Mouse (Mus musculus) forebrain, embryonic 16.5 days (tissue): ENCODE results near the gene Nwd1. TPM values are rescaled to one million over a fixed set of nuclear protein-coding genes. Genes with fewer than 3 reads are reported as not detected.
"Not testable (repeated sequence)": the region's sequence is repeated elsewhere in the genome, so short reads cannot be mapped to it uniquely, and the experiment has no call there.

Experiments
- ATAC-seq: fragments of 200-750 bp; cut with Nextera tagmentation; 2 replicates; pipeline ENCODE4 v1.8.0; 2017; ENCODE audit warnings: mild to moderate bottlenecking, moderate library complexity
- H3K27ac ChIP-seq: fragments of 300-500 bp; sonication (generic); 2 replicates; pipeline ENCODE4 v1.5.1; 2014; ENCODE audit warnings: low read length, control low read depth
- H3K27me3 ChIP-seq: fragments of 300-500 bp; sonication (generic); replicated peaks from 2 replicates; pipeline ENCODE4 v1.6.1; 2014; ENCODE audit warnings: low read length; ENCODE audit not compliant: control insufficient read depth, insufficient read depth
- H3K36me3 ChIP-seq: fragments of 300-500 bp; sonication (generic); 2 replicates; pipeline ENCODE4 v1.6.1; 2014; ENCODE audit not compliant: control insufficient read depth, insufficient read depth
- H3K4me1 ChIP-seq: fragments of 300-500 bp; sonication (generic); replicated peaks from 2 replicates; pipeline ENCODE4 v1.6.1; 2014; ENCODE audit warnings: low read length; ENCODE audit not compliant: control insufficient read depth, insufficient read depth
- H3K4me2 ChIP-seq: fragments of 300-500 bp; sonication (generic); 2 replicates; pipeline ENCODE4 v1.6.1; 2014; ENCODE audit warnings: mild to moderate bottlenecking, low read length, control low read depth
- H3K4me3 ChIP-seq: fragments of 300-500 bp; sonication (generic); replicated peaks from 2 replicates; pipeline ENCODE4 v1.5.1; 2014; ENCODE audit warnings: mild to moderate bottlenecking, low read length, control low read depth
- H3K9ac ChIP-seq: fragments of 300-500 bp; sonication (generic); replicated peaks from 2 replicates; pipeline ENCODE4 v1.6.1; 2014; ENCODE audit warnings: low read depth, low read length, control low read depth
- H3K9me3 ChIP-seq: fragments of 300-500 bp; sonication (generic); 2 replicates; pipeline ENCODE4 v1.6.1; 2016; ENCODE audit warnings: low read length; ENCODE audit not compliant: control insufficient read depth
- WGBS: fragments of 180-500 bp; shearing (Covaris S2); extraction: QIAGEN DNeasy Blood & Tissue Kit; methylation state at CpG from one replicate; pipeline ENCODE4 v1.1.7; 2014; 5-methylcytosine and 5-hydroxymethylcytosine counted together
- polyA plus RNA-seq: library from polyadenylated mRNA; unstranded; fragments of >200 nt; fragmentation: Nextera tagmentation; extraction: Ambion mirVana; gene quantifications from 2 replicates; pipeline ENCODE4 v1.2.1, GENCODE M21; 2015

The Nwd1 gene
- polyA plus RNA-seq, 1 experiment from 2014 or later = 2.0 TPM

DNA sequence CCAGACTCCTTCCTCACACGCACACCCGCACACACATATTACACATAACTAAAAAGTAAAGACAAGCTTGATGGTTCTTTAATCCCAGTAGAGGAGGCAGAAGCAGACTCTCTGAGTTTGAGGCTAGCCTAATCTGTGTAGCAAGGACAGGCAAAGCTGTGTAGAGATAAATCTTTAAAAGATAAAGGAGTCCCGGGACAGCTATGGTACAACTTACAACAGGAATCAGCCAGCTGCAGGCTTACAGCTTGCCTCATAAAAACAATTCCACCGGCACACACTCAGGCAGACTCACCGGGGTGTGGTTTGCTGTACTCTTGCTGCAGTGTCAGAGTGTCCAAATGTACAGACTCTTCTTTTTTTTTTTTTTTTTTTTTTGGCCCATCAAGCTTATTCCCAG, 18.2 kb downstream of the Nwd1 start:
- WGBS = 88% methylated on average over 5 of the region's 5 CpGs
- H3K27ac ChIP-seq = no peak overlapping the region
- H3K4me2 ChIP-seq = no peak overlapping the region
- no peak overlapping the region for H3K9ac ChIP-seq
- H3K27me3 ChIP-seq = no peaks in the 10 kb centered on the region
- H3K4me3 ChIP-seq = no peak overlapping the region
- no peak for ATAC-seq
- no peaks in the 10 kb centered on the region for H3K9me3 ChIP-seq
- no peaks in the 10 kb centered on the region for H3K36me3 ChIP-seq
- no peaks in the 10 kb centered on the region for H3K4me1 ChIP-seq

DNA sequence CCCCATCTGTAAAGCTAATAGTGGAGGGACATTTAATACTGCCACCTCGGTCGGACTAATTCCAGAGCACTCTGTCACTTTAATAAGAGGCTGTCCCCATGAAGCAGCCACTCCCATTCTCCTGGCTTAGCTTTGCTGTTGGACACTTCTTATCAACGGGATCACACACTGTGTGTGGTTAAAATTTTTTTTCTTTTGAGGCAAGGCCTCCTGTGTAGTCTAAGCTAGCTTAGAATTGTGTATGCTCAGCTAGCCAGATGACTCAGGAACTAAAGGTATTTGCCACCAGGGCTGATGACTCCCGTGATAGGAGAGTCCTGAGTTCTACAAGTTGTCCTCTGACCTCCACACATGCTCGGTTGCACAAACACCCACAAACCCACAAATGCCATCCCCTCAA, 18.9 kb downstream of the Nwd1 start:
- Histone ChIP-seq H3K4me3 (no peak overlapping the region), H3K27me3 (no peaks in the 10 kb centered on the region), H3K9ac (no peak overlapping the region), H3K27ac (no peak overlapping the region), H3K4me2 (no peak overlapping the region), H3K36me3 (no peaks in the 10 kb centered on the region), H3K4me1 (no peaks in the 10 kb centered on the region), H3K9me3 (no peaks in the 10 kb centered on the region)
- no peak for ATAC-seq
- WGBS = 61% methylated on average over 5 of the region's 5 CpGs

DNA sequence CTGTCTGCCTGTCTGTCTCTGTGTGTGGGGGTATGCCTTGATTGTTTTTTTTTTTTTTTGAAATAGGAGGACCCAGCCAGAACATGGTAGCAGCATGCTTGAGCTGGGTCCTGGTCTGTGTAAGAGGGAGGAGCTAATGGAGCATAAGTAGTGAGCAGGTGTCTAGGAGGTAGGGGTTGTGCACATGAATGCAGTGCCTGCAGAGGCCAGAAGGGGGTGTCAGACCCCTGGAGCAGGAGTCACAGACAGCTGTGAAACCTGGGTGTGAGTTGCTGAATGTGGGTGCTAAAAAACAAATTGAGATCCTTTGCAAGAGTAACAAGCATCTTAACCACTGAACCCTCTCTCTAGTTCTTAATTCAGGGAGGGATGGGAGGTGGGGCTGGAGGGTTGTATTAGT, 22.4 kb downstream of the Nwd1 start:
- no peaks in the 10 kb centered on the region for H3K9me3 ChIP-seq
- H3K4me2 ChIP-seq = no peak overlapping the region
- no peaks in the 10 kb centered on the region for H3K36me3 ChIP-seq
- ATAC-seq = no peak
- no peak overlapping the region for H3K27ac ChIP-seq
- no peaks in the 10 kb centered on the region for H3K4me1 ChIP-seq
- no peak overlapping the region for H3K9ac ChIP-seq
- no peaks in the 10 kb centered on the region for H3K27me3 ChIP-seq
- H3K4me3 ChIP-seq = no peak overlapping the region

DNA sequence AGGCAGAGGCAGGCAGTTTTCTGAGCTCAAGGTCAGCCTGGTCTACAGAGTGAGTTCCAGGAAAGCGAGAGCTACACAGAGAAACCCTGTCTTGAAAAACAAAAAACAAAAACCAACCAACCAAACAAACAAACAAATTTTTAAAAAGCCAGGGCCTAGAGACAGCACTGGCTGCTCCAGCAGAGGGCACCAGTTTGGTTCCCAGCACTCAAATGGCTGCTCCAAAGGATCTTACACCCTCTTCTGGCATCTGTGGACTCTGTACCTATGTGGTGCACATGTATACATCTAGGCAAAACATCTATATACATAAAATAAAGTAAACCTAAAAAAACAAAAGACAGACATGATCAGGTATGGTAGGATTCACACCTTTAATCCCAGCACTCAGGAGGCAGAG, 26.3 kb downstream of the Nwd1 start:
- H3K9ac ChIP-seq = no peak overlapping the region
- no peak overlapping the region for H3K27ac ChIP-seq
- no peak overlapping the region for H3K4me2 ChIP-seq
- WGBS = 81% methylated on average over 1 of the region's 1 CpGs
- ATAC-seq = no peak
- H3K36me3 ChIP-seq = no peaks in the 10 kb centered on the region
- H3K4me3 ChIP-seq = no peak overlapping the region
- no peaks in the 10 kb centered on the region for H3K4me1 ChIP-seq
- no peaks in the 10 kb centered on the region for H3K27me3 ChIP-seq
- H3K9me3 ChIP-seq = no peaks in the 10 kb centered on the region

DNA sequence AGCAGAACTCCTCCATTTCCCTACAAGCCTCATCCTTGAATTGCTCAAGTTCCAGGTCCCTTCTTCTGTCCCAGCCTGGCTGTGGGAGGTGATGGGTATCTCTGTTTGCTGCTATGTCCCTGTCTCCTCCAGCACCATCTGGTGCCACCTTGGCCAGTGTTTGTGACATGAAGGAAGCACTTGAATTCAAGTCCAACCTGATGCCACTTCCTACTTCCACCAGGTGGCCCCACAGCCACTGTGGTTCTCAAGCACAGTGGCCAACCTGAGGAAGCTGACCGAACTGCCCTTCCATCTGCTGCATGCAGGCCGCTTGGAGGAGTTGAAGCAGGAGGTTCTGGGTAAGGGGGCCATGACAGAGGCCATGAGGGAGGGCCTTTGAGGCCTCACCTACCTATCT, 27.7 kb downstream of the Nwd1 start:
- H3K9me3 ChIP-seq = no peaks in the 10 kb centered on the region
- H3K27ac ChIP-seq = no peak overlapping the region
- no peaks in the 10 kb centered on the region for H3K27me3 ChIP-seq
- H3K4me1 ChIP-seq = no peaks in the 10 kb centered on the region
- no peak overlapping the region for H3K9ac ChIP-seq
- ATAC-seq = no peak
- H3K4me3 ChIP-seq = no peak overlapping the region
- WGBS = 87% methylated on average over 2 of the region's 2 CpGs
- no peaks in the 10 kb centered on the region for H3K36me3 ChIP-seq
- no peak overlapping the region for H3K4me2 ChIP-seq

DNA sequence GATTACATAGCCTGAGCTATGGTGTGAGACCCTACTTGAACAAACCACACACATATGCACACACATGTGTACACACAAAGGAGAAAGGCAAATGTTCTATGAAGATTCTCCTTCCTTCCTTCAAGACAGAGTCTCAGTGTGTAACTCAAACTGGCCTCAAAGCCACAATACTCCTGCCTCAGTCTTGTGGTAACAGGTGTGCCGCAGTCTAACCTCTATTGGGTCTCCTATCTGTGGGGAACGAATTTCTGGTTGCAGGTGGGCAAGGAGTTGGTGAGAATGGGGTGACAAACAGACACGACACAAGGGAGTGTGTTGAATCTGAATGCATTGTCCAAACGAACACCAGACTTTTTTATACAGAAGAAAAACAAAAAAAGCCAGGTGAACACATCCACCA, 29.9 kb downstream of the Nwd1 start:
- Histone ChIP-seq H3K27ac (no peak overlapping the region), H3K4me3 (no peak overlapping the region), H3K9me3 (no peaks in the 10 kb centered on the region), H3K36me3 (no peaks in the 10 kb centered on the region), H3K27me3 (no peaks in the 10 kb centered on the region), H3K4me1 (no peaks in the 10 kb centered on the region), H3K9ac (no peak overlapping the region), H3K4me2 (no peak overlapping the region)
- no peak for ATAC-seq
- 59% methylated on average over 4 of the region's 4 CpGs for WGBS

DNA sequence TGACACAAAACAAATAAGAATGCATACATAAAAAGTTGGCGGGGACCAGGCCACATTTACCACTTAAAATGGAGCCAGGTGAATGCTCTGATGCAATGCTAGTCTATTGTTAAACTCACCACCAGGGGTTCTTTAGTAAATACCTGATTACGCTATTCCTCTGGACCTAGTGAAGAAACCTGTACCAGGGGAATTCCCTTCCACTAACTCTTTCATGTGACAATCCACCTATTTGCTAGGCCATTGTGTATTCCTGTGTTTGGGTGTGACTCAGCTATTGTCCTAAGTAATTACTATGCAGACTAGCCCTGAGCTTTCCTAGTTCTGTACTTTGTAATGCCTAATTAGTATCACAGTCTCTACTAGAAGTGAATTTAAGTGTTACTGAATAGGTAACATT, 30.3 kb downstream of the Nwd1 start:
- not testable (repeated sequence) for H3K4me1 ChIP-seq, H3K36me3 ChIP-seq, H3K9ac ChIP-seq, H3K27me3 ChIP-seq, ATAC-seq, H3K4me3 ChIP-seq, H3K4me2 ChIP-seq, H3K27ac ChIP-seq, H3K9me3 ChIP-seq
- 19% methylated on average over 2 of the region's 2 CpGs for WGBS

DNA sequence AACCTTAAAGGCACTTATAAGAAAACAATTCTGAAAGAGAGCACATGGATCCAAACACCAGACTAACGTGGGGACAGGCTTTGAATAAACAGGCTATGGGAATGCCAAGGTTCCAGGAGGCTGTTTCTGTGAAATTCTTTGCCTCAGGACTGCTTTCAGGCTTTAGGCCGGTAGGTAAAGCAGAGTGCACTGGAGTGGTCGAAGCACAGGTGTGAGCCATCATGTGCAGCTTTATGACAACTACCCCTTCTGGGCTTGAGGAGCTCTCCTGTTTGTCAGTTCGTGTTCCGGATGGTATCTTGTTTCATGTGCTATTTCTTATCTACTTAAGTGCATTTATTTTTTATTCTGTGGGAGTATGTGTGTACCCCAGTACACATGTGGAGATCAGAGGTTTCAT, 30.8 kb downstream of the Nwd1 start:
- Histone ChIP-seq H3K4me2 (no peak overlapping the region), H3K4me1 (no peaks in the 10 kb centered on the region), H3K9me3 (no peaks in the 10 kb centered on the region), H3K4me3 (no peak overlapping the region), H3K9ac (no peak overlapping the region), H3K27ac (no peak overlapping the region), H3K27me3 (no peaks in the 10 kb centered on the region), H3K36me3 (no peaks in the 10 kb centered on the region)
- no peak for ATAC-seq
- 57% methylated on average over 5 of the region's 5 CpGs for WGBS

DNA sequence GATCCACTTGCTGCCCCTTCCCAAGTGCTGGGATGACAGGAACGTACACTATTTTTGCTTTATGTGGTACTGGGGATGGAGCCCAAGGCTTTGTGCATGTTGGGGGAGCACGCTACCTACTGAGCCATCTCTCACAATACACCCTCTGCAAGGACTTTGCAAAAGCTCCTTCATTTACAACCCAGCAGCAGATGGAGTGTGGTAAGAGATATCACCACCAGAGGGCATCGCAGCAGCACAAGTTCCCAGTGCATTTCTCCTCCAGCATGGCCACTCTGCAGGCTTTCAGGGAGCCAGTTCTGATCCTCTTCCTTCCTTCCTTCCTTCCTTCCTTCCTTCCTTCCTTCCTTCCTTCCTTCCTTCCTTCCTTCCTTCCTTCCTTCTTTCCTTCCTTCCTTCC, 33.6 kb downstream of the Nwd1 start:
- Histone ChIP-seq H3K27me3 (no peaks in the 10 kb centered on the region), H3K36me3 (no peaks in the 10 kb centered on the region), H3K4me3 (no peak overlapping the region), H3K27ac (no peak overlapping the region), H3K9me3 (no peaks in the 10 kb centered on the region), H3K9ac (no peak overlapping the region), H3K4me1 (no peaks in the 10 kb centered on the region), H3K4me2 (no peak overlapping the region)
- WGBS = 8% methylated on average over 3 of the region's 3 CpGs
- peak; percentile 78; the same call in 1 of the 2 replicates for ATAC-seq

DNA sequence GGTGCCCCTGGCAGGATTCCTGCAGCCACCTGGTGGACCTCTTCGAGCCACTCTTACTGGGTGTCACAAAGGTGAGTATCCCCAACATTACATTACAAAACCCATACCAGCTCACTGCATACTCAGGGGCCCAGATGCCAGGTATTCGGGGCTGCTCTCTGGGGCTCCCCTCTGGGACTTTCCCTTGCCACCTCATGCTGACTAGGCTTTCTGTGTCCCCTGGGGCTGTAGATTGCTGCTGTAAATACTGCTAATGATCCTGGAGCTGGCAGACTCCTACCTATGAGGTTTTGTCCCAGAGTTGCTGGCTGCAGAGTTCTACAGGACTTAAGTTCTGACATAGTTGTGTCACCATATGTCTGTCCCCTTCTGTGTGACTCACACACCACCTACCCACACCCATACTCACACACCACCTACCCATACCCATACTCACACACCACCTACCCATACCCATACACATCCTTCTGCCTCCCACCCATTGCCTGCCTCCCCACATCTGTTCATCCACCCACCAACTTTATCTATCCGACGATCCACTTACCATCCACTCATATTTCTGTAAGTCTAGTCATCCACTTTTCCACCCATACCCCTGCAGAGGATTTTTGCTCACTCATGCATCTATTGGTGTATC, 35.7 kb downstream of the Nwd1 start:
- Histone ChIP-seq H3K27ac (no peak overlapping the region), H3K4me3 (no peak overlapping the region), H3K4me1 (no peaks in the 10 kb centered on the region), H3K4me2 (no peak overlapping the region), H3K36me3 (no peaks in the 10 kb centered on the region), H3K27me3 (no peaks in the 10 kb centered on the region), H3K9ac (no peak overlapping the region), H3K9me3 (no peaks in the 10 kb centered on the region)
- no peak for ATAC-seq
- WGBS = 81% methylated on average over 4 of the region's 4 CpGs
